Mouse (Mus musculus) brain, adult 2 months (tissue): ENCODE measurements around the gene Gm44965.

Experiments used
- DNase-seq: peaks from one replicate; pipeline ENCODE4 v3.0.0; 2011; ENCODE audit warnings: low read depth, low spot score

Gene Gm44965

GRCm38 (mm10) chr6:48665471-48665870 is 71.7 kb downstream of the Gm44965 start:
- no peak for DNase-seq

DNA sequence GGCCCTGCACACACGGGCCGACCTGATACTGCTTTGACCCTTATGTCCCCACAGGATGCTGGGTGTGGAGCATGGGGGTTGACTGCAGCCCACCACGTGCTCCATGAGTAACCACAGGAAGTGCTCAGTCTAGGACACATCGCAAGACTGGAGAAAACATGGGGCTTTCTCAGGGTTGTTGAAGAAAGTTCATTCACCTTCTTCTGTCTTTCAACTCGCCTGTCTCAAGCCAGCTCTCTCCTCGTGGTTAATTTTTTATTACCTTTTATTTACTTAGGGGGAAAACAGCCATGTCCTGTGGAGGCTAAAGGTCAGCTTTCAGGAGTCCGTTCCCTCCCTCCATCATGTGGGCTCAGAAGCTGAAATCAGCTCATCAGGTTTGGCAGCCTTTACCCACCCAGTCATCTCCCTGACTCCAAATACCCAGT is 72.4 kb downstream of the Gm44965 start:
- DNase-seq: no peak

DNA sequence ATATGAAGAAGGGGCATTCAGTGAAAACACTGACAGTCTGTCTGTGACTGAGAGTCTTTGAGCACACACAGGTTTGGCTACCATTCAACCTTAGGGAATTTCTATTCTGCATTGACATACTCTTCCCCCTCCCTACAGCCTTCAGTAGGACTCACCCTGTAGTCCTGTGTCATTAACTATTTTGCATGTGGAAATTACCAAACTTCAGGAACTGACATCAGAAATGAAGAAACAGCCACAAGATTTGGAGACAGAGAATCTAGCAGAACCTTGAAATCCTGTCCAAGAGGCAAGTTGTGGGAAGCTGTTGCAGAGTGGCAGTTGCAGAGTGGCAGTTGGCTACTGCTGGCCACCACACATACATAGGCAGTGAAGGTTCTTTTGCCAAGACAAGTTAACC is 74.3 kb downstream of the Gm44965 start:
- DNase-seq: no peak
